ENCODE assay signal across 8 mouse cellular contexts in the genomic region with DNA sequence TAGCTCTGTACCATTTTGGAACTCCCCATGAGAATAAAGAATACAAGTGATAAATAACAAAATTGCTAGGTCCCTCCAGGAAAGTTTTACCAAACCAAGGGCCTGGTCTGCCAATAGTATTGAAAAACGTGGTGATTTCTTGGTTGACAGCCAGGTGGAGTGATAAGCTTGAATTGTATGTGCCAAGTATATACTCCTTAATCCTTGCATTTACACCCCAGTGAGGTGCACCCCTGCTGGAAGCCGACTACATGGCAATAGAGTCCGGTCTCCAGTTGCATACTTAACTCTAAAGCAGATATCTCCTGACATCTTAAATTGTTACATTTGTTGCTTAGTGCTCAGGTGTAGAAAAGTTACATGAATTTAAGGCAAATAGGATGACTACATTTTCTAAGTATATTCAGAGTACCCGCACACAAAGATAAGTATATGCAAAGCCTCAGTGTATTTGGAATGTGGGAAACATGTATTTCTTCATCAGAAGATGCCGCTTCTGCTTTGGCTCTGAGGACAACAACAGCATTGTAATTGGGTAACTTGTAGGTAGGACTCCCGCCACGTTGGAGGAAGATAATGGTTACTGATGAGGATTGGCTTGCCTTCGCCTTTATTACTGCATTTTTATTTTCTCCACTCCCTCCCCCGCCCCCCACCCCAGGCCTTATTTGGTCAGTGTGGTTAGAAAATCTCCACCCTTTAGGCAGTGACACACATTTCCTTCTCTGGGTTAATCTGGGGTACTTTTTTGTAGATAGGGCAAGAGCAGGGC. TPM values are rescaled to one million over a fixed set of nuclear protein-coding genes. Genes with fewer than 3 reads are reported as not detected.
DNase-seq lines count a peak whose midpoint lies in the region; ATAC-seq and TF ChIP-seq lines count a peak whose summit lies in the region.

No protein-coding gene starts in this region.

- TF ChIP-seq EP300 in lung, postnatal 0 days (IDR thresholded peaks at IDR 0.05): no peak

- WGBS in lung, postnatal 0 days: 64% methylated on average over 9 of the region's 9 CpGs
- WGBS in midbrain, postnatal 0 days: 70% methylated on average over 9 of the region's 9 CpGs

- peak overlapping the region; percentile 91; the same call in 1 of the 2 replicates for H3K27ac ChIP-seq in lung, postnatal 0 days (ENCODE audit: low read length)
- H3K27ac ChIP-seq in midbrain, postnatal 0 days (ENCODE audit: low read depth, low read length): 0 out of 2 replicates have a peak overlapping the region, but pooled peaks have one; percentile 75

- no peaks in the 10 kb centered on the region for H3K36me3 ChIP-seq in lung, postnatal 0 days (ENCODE audit: insufficient read depth, low read length)
- no peaks in the 10 kb centered on the region for H3K36me3 ChIP-seq in midbrain, postnatal 0 days (ENCODE audit: insufficient read depth, low read length)

- no peak for ATAC-seq in lung, postnatal 0 days
- no peak for ATAC-seq in midbrain, postnatal 0 days (ENCODE audit: low FRiP score)

- H3K4me1 ChIP-seq in lung, postnatal 0 days (ENCODE audit: insufficient read depth, low read depth, low read length): 0 out of 2 replicates have a peak, but pooled peaks cover 3% of the 10 kb centered on the region
- H3K4me1 ChIP-seq in midbrain, postnatal 0 days (ENCODE audit: insufficient read depth, low read length): no peaks in the 10 kb centered on the region

- no peaks in the 10 kb centered on the region for H3K9me3 ChIP-seq in lung, postnatal 0 days (ENCODE audit: low read length)
- no peaks in the 10 kb centered on the region for H3K9me3 ChIP-seq in midbrain, postnatal 0 days (ENCODE audit: low read length)

- H3K9ac ChIP-seq in lung, postnatal 0 days (replicated peaks; ENCODE audit: low read depth): no peak overlapping the region
- peak overlapping the region; percentile 72 for H3K9ac ChIP-seq in midbrain, postnatal 0 days (replicated peaks; ENCODE audit: low read length, poor library complexity, severe bottlenecking)

- H3K4me3 ChIP-seq in lung, postnatal 0 days (ENCODE audit: low read depth, low read length): peak overlapping the region; percentile 63; the same call in 1 of the 2 replicates
- H3K4me3 ChIP-seq in midbrain, postnatal 0 days (ENCODE audit: low read depth, low read length): peak overlapping the region; percentile 62

- DNase-seq in lung, postnatal 0 days (ENCODE audit: low spot score): no peak
- no peak for DNase-seq in lung, postnatal 36 days
- peak; percentile 14 for DNase-seq in embryo, embryonic 10 days (ENCODE audit: low spot score)
- DNase-seq in induced T-regulatory cell, adult 2 months (ENCODE audit: low read depth): peak; percentile 49
- peak; percentile 42 for DNase-seq in midbrain, postnatal 0 days (ENCODE audit: low spot score)
- no peak for DNase-seq in kidney, postnatal 36 days
- DNase-seq in right cerebral cortex, adult 2 months (ENCODE audit: low spot score in 2 of 2): no peak
- no peak for DNase-seq in adrenal gland, postnatal 25 days

- peak; percentile 26 for TF ChIP-seq CTCF in lung, postnatal 0 days (IDR thresholded peaks at IDR 0.05)
- TF ChIP-seq CTCF in midbrain, postnatal 0 days (IDR thresholded peaks at IDR 0.05): peak; percentile 58

- no peaks in the 10 kb centered on the region for H3K27me3 ChIP-seq in lung, postnatal 0 days (replicated peaks; ENCODE audit: insufficient read depth, low read length)
- no peaks in the 10 kb centered on the region for H3K27me3 ChIP-seq in midbrain, postnatal 0 days (ENCODE audit: insufficient read depth, low read length)

- H3K4me2 ChIP-seq in lung, postnatal 0 days (replicated peaks; ENCODE audit: low read depth, low read length): peak overlapping the region; percentile 79
- peak overlapping the region; percentile 73 for H3K4me2 ChIP-seq in midbrain, postnatal 0 days (ENCODE audit: low read depth, low read length, poor library complexity, severe bottlenecking)

RNA-seq across cellular contexts. Expression of gene Pstk, which starts 1.1 kb away (rescaled TPM):
- polyA plus RNA-seq in lung, postnatal 0 days (2015; fragmentation: Nextera tagmentation; extraction: Ambion mirVana): 30.5 and 32.7 TPM in 2 replicates
- total RNA-seq in midbrain, postnatal 0 days (2014; rRNA removed): 36.6 and 44.5 TPM in 2 replicates
- polyA plus RNA-seq in midbrain, postnatal 0 days (2015; fragmentation: Nextera tagmentation; extraction: Ambion mirVana): 54.3 and 55.0 TPM in 2 replicates
- total RNA-seq in adrenal gland, postnatal 25 days (2021): 22.7 and 31.2 TPM in 2 replicates

RNA-seq across cellular contexts. Expression of gene 2310057M21Rik, which starts 9.5 kb away (rescaled TPM):
- 10.7 and 12.5 TPM in 2 replicates for polyA plus RNA-seq in lung, postnatal 0 days (2015; fragmentation: Nextera tagmentation; extraction: Ambion mirVana)
- 16.2 and 28.7 TPM in 2 replicates for total RNA-seq in midbrain, postnatal 0 days (2014; rRNA removed)
- 24.9 and 28.1 TPM in 2 replicates for polyA plus RNA-seq in midbrain, postnatal 0 days (2015; fragmentation: Nextera tagmentation; extraction: Ambion mirVana)
- total RNA-seq in adrenal gland, postnatal 25 days (2021): 10.3 and 14.3 TPM in 2 replicates

RNA-seq across cellular contexts. Expression of gene Ikzf5, which starts 38.3 kb away (rescaled TPM):
- polyA plus RNA-seq in lung, postnatal 0 days (2015; fragmentation: Nextera tagmentation; extraction: Ambion mirVana): 9.0 and 10.3 TPM in 2 replicates
- total RNA-seq in midbrain, postnatal 0 days (2014; rRNA removed): 11.8 and 19.9 TPM in 2 replicates
- polyA plus RNA-seq in midbrain, postnatal 0 days (2015; fragmentation: Nextera tagmentation; extraction: Ambion mirVana): 9.5 and 10.8 TPM in 2 replicates
- total RNA-seq in adrenal gland, postnatal 25 days (2021): 21.3 and 36.7 TPM in 2 replicates

RNA-seq across cellular contexts. Expression of gene Acadsb, which starts 38.3 kb away (rescaled TPM):
- 99.4 and 129 TPM in 2 replicates for polyA plus RNA-seq in lung, postnatal 0 days (2015; fragmentation: Nextera tagmentation; extraction: Ambion mirVana)
- total RNA-seq in midbrain, postnatal 0 days (2014; rRNA removed): 36.2 and 47.2 TPM in 2 replicates
- 73.2 and 78.7 TPM in 2 replicates for polyA plus RNA-seq in midbrain, postnatal 0 days (2015; fragmentation: Nextera tagmentation; extraction: Ambion mirVana)
- 497 and 536 TPM in 2 replicates for total RNA-seq in adrenal gland, postnatal 25 days (2021)

RNA-seq across cellular contexts. Expression of gene Fam24a, which starts 38.4 kb away (rescaled TPM):
- polyA plus RNA-seq in lung, postnatal 0 days (2015; fragmentation: Nextera tagmentation; extraction: Ambion mirVana): not detected in 2 replicates
- not detected in 2 replicates for total RNA-seq in midbrain, postnatal 0 days (2014; rRNA removed)
- 0.66 TPM in 1 of 2 replicates, not detected in the other for polyA plus RNA-seq in midbrain, postnatal 0 days (2015; fragmentation: Nextera tagmentation; extraction: Ambion mirVana)
- not detected in 2 replicates for total RNA-seq in adrenal gland, postnatal 25 days (2021)

Comparison
In these comparisons a context has a peak if more than half of its experiments do, and no peak if none do; other contexts are left out.
1. DNase-seq: peak in embryo, embryonic 10 days (single experiment), induced T-regulatory cell, adult 2 months (single experiment) and midbrain, postnatal 0 days (single experiment); none in lung, postnatal 0 days (single experiment), lung, postnatal 36 days (single experiment), kidney, postnatal 36 days (0 of 2), right cerebral cortex, adult 2 months (0 of 2) and adrenal gland, postnatal 25 days (single experiment).